Mouse (Mus musculus) heart, postnatal 0 days (tissue): Measurements from ENCODE around the gene Olfr305. TPM values are rescaled to one million over a fixed set of nuclear protein-coding genes. Genes with fewer than 3 reads are reported as not detected.
"Not testable (repeated sequence)": the region's sequence is repeated elsewhere in the genome, so short reads cannot be mapped to it uniquely, and the experiment has no call there.

Source experiments
- ATAC-seq: fragments of 200-750 bp; cut with Nextera tagmentation; 2 replicates; pipeline ENCODE4 v1.8.0; 2017; ENCODE audit warnings: low read depth, moderate number of reproducible peaks, moderate library complexity; ENCODE audit not compliant: insufficient read depth
- DNase-seq: peaks from one replicate; pipeline ENCODE4 v3.0.0-alpha.2; 2016; ENCODE audit warnings: low spot score
- H3K27ac ChIP-seq: fragments of 300-500 bp; sonication (generic); 2 replicates; pipeline ENCODE4 v1.5.1; 2014; ENCODE audit warnings: low read depth, mild to moderate bottlenecking
- H3K27me3 ChIP-seq: fragments of 300-500 bp; sonication (generic); 2 replicates; pipeline ENCODE4 v1.6.1; 2014; ENCODE audit warnings: low read length, mixed read lengths; ENCODE audit not compliant: control insufficient read depth, insufficient read depth
- H3K36me3 ChIP-seq: fragments of 300-500 bp; sonication (generic); replicated peaks from 2 replicates; pipeline ENCODE4 v1.6.1; 2014; ENCODE audit warnings: low read length, mixed read lengths; ENCODE audit not compliant: control insufficient read depth, insufficient read depth
- H3K4me1 ChIP-seq: fragments of 300-500 bp; sonication (generic); 2 replicates; pipeline ENCODE4 v1.6.1; 2014; ENCODE audit warnings: antibody characterized with exemption; ENCODE audit not compliant: control insufficient read depth, insufficient read depth
- H3K4me2 ChIP-seq: fragments of 300-500 bp; sonication (generic); 2 replicates; pipeline ENCODE4 v1.6.1; 2014; ENCODE audit warnings: low read depth, mild to moderate bottlenecking, low read length, moderate library complexity
- H3K4me3 ChIP-seq: fragments of 300-500 bp; sonication (generic); 2 replicates; pipeline ENCODE4 v1.5.1; 2014; ENCODE audit warnings: low read depth, low read length
- H3K9ac ChIP-seq: fragments of 300-500 bp; sonication (generic); replicated peaks from 2 replicates; pipeline ENCODE4 v1.6.1; 2014; ENCODE audit warnings: low read depth, low read length, mixed read lengths
- H3K9me3 ChIP-seq: fragments of 300-500 bp; sonication (generic); replicated peaks from 2 replicates; pipeline ENCODE4 v1.6.1; 2016; ENCODE audit warnings: low read length; ENCODE audit not compliant: control insufficient read depth
- CTCF ChIP-seq: IDR thresholded peaks from 2 replicates; pipeline ENCODE4 v1.5.1; 2016; ENCODE audit warnings: antibody characterized with exemption, control low read depth, low read depth
- EP300 ChIP-seq: IDR thresholded peaks from 2 replicates; pipeline ENCODE4 v1.6.1; 2016; ENCODE audit warnings: antibody characterized with exemption, low read depth
- WGBS: fragments of 180-500 bp; shearing (Covaris S2); extraction: QIAGEN DNeasy Blood & Tissue Kit; methylation state at CpG from one replicate; pipeline ENCODE4 v1.1.7; 2014; 5-methylcytosine and 5-hydroxymethylcytosine counted together
- polyA plus RNA-seq: library from polyadenylated mRNA; unstranded; fragments of >200 nt; fragmentation: Nextera tagmentation; extraction: Ambion mirVana; gene quantifications from 2 replicates; pipeline ENCODE4 v1.2.1, GENCODE M21; 2015
- total RNA-seq: library from RNA; depleted of rRNA; stranded (reverse); fragments of >200 nt; gene quantifications from 2 replicates; pipeline ENCODE4 v1.2.3, GENCODE M21; 2014; ENCODE audit warnings: low replicate concordance; rRNA removed

The Olfr305 gene
- total RNA-seq (not detected in 2 replicates), polyA plus RNA-seq (not detected in 2 replicates)

DNA sequence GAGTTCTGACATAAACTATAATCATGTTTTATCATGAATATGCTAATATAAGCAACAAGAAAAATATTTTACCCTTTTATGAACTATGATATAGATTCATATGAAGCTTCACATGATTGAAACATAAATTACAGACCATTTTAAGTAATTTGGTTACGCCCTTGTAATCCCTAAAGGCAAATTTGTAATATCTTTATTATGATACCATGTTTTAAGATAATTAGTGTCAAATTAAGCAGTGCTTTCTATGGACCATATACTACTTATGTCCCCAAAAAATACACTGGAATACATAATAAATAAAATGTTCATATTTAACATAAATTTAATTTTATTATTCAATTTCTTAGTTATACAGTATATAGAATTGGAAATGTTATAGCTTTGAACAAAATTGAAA lies at the start of gene Olfr305:
Gene Olfr305, minus strand, starts transcription at position 101 of the 400 bp plus-strand sequence.
- Histone ChIP-seq H3K4me2 (no peak within 1 kb of the TSS), H3K9ac (no peak within 1 kb of the TSS), H3K4me1 (no peaks in the 10 kb centered on the region), H3K9me3 (no peaks in the 10 kb centered on the region), H3K27me3 (no peaks in the 10 kb centered on the region), H3K27ac (no peak within 1 kb of the TSS), H3K4me3 (no peak within 1 kb of the TSS), H3K36me3 (no peaks in the 10 kb centered on the region)
- DNase-seq (no peak), ATAC-seq (no peak)
- TF ChIP-seq EP300 (no peak), CTCF (no peak)
- 71% methylated on average over 1 of the region's 1 CpGs for WGBS

DNA sequence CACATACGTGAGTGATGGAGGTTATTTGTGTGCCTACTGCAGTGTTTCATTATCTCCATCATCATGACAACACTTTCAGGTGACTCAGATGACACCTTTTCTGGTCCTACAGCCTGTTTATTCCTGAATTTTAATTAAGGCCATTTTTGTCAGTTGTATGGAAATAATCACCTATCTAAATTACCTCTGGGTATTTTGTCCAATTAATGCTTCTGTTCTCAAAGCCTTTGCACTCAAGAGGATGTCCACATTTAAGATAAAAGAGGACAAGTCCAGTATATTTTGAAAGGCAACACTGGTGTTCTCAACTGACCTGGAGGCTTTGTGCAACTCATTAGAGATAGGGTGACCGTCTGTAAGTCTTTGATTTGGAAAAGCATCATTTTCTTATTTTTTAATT lies 36.8 kb upstream of the Olfr305 start, which contains the start of gene Olfr301:
Gene Olfr301, plus strand, starts transcription at position 301 of the 400 bp plus-strand sequence.
- no peaks in the 10 kb centered on the region for H3K36me3 ChIP-seq
- no peaks in the 10 kb centered on the region for H3K27me3 ChIP-seq
- H3K9ac ChIP-seq = no peak within 1 kb of the TSS
- H3K4me2 ChIP-seq = no peak within 1 kb of the TSS
- DNase-seq (no peak), ATAC-seq (no peak)
- H3K27ac ChIP-seq = no peak within 1 kb of the TSS
- no peak within 1 kb of the TSS for H3K4me3 ChIP-seq
- no peaks in the 10 kb centered on the region for H3K4me1 ChIP-seq
- 75% methylated on average over 2 of the region's 2 CpGs for WGBS
- H3K9me3 ChIP-seq = no peaks in the 10 kb centered on the region
- TF ChIP-seq EP300 (no peak), CTCF (no peak)

DNA sequence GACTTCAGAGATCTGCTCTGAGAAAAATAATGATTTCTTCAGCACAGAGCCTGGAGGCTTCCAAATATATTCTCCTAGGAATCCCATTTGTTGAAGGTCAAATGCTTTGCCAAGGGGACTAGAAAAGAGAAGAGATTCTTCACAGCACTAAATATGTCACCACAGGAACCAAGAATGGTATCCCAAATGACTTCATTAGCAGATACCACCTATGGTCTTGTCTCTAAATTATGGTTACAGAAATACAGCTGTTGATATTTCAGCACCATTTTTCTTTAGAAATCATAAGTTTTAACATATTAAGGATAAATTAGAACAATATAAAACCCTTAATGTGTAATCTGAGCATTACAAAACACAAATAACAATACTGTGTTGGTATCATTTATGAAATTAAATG lies 31.0 kb upstream of the Olfr305 start, which contains the start of gene Olfr303:
Gene Olfr303, minus strand, starts transcription at position 101 of the 400 bp plus-strand sequence.
- Histone ChIP-seq H3K27ac (no peak within 1 kb of the TSS), H3K27me3 (no peaks in the 10 kb centered on the region), H3K9ac (no peak within 1 kb of the TSS), H3K4me2 (no peak within 1 kb of the TSS), H3K9me3 (no peaks in the 10 kb centered on the region), H3K36me3 (no peaks in the 10 kb centered on the region), H3K4me3 (no peak within 1 kb of the TSS), H3K4me1 (no peaks in the 10 kb centered on the region)
- ATAC-seq (no peak), DNase-seq (no peak)
- no peak for TF ChIP-seq CTCF
- TF ChIP-seq EP300 = no peak

- no peak within 1 kb of the TSS for H3K9ac ChIP-seq
- no peak for DNase-seq
- no peak within 1 kb of the TSS for H3K4me2 ChIP-seq
- no peak within 1 kb of the TSS for H3K27ac ChIP-seq
- ATAC-seq = no peak
- WGBS = 22% methylated on average over 1 of the region's 1 CpGs
- no peaks in the 10 kb centered on the region for H3K27me3 ChIP-seq
- H3K4me3 ChIP-seq = no peak within 1 kb of the TSS
- no peak for TF ChIP-seq CTCF
- TF ChIP-seq EP300 = no peak
- H3K4me1 ChIP-seq = no peaks in the 10 kb centered on the region
- no peaks in the 10 kb centered on the region for H3K9me3 ChIP-seq
- H3K36me3 ChIP-seq = no peaks in the 10 kb centered on the region
Measured at GRCm38 (mm10) chr7:86386558-86386957, 19.8 kb upstream of the Olfr305 start, which contains the start of gene Olfr304. Gene Olfr304 (minus strand): TSS chr7:86386658.

DNA sequence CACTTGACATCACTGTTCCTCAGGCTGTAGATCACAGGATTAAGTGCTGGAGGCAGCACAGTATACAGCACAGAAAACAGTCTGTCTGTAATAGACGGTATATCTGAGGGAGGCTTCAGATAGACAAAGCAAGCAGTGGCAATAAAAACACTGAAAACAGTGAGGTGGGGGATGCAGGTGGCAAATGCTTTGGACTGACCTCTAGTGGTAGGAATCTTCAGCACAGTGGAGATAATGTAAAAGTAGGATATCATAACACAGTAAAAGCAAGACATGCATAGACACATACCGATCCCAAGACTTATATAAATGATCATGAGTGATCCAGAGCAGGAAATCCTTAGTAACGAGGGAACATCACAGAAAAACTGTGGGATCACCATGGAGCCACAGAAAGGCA lies 19.0 kb upstream of the Olfr305 start:
- Histone ChIP-seq H3K4me2 (no peak overlapping the region), H3K4me1 (no peaks in the 10 kb centered on the region), H3K27me3 (no peaks in the 10 kb centered on the region), H3K36me3 (no peaks in the 10 kb centered on the region), H3K9me3 (no peaks in the 10 kb centered on the region), H3K27ac (no peak overlapping the region), H3K9ac (no peak overlapping the region), H3K4me3 (no peak overlapping the region)
- DNase-seq (no peak), ATAC-seq (no peak)
- TF ChIP-seq CTCF = no peak
- TF ChIP-seq EP300 = no peak
- WGBS = 61% methylated on average over 3 of the region's 3 CpGs

DNA sequence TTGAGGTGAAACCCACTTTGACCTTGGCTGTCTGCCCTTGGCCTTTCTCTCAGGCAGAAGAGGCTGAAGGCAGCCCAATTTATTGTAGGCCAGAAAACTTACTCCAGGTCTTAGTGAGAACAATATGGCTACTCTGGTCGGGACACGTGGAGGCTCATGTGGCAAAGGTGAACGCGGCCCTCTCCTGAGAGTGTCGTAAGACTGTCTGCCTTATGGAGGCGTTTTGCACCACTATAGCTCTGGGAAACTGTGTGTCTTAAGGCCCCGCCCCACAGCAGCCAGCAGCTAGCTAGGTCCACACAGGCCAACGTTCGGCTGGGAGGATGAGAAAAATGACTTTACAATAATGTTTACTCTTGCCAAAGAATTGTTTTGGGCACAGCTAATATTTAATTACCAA lies 20.4 kb downstream of the Olfr305 start:
- not testable (repeated sequence) for H3K9me3 ChIP-seq, H3K27ac ChIP-seq, H3K4me3 ChIP-seq, H3K4me2 ChIP-seq, H3K9ac ChIP-seq, H3K36me3 ChIP-seq, ATAC-seq, H3K4me1 ChIP-seq, DNase-seq, H3K27me3 ChIP-seq
- WGBS = 81% methylated on average over 9 of the region's 9 CpGs
